Comparison of ENCODE assay signal across 8 mouse cellular contexts in genomic region chr4:21222631-21223030, GRCm38 (mm10).
DNase-seq lines count a peak whose midpoint lies in the region; ATAC-seq and TF ChIP-seq lines count a peak whose summit lies in the region.

No protein-coding gene starts in this region.

- 36% methylated on average over 4 of the region's 4 CpGs for WGBS in intestine, embryonic 14.5 days
- 53% methylated on average over 4 of the region's 4 CpGs for WGBS in midbrain, embryonic 12.5 days
- WGBS in stomach, embryonic 15.5 days: 32% methylated on average over 4 of the region's 4 CpGs

- H3K36me3 ChIP-seq in intestine, embryonic 14.5 days (ENCODE audit: control insufficient read depth, insufficient read depth, low read length): no peaks in the 10 kb centered on the region
- H3K36me3 ChIP-seq in midbrain, embryonic 12.5 days: no peaks in the 10 kb centered on the region
- no peaks in the 10 kb centered on the region for H3K36me3 ChIP-seq in stomach, embryonic 15.5 days

- no peak for ATAC-seq in cerebellum, adult (ENCODE audit: insufficient number of reproducible peaks, low FRiP score, low TSS enrichment)
- peak; percentile 70 for ATAC-seq in intestine, embryonic 14.5 days (replicated peaks; ENCODE audit: low FRiP score, low TSS enrichment, low read depth)
- peak; percentile 82 for ATAC-seq in midbrain, embryonic 12.5 days (ENCODE audit: low FRiP score, low read depth)
- ATAC-seq in stomach, embryonic 15.5 days (ENCODE audit: insufficient read depth, low FRiP score, low read depth): 0 out of 2 replicates have a peak, but pooled peaks have one; percentile 47

- H3K9ac ChIP-seq in intestine, embryonic 14.5 days (ENCODE audit: low read length): no peak overlapping the region
- no peak overlapping the region for H3K9ac ChIP-seq in midbrain, embryonic 12.5 days (replicated peaks)
- H3K9ac ChIP-seq in stomach, embryonic 15.5 days: no peak overlapping the region

- no peak overlapping the region for H3K27ac ChIP-seq in embryonic fibroblast, embryonic 13.5 days (ENCODE audit: insufficient read depth, low read length)
- no peak overlapping the region for H3K27ac ChIP-seq in intestine, embryonic 14.5 days (ENCODE audit: low read depth)
- H3K27ac ChIP-seq in left cerebral cortex, adult 2 months: no peak overlapping the region
- H3K27ac ChIP-seq in midbrain, embryonic 12.5 days (replicated peaks): no peak overlapping the region
- H3K27ac ChIP-seq in stomach, embryonic 15.5 days: no peak overlapping the region

- intact Hi-C loops in left cerebral cortex, adult 2 months (cut with DNase I): loop anchor here (5.0 kb wide), 1 partner anchor 1100 kb away; no protein-coding TSS in a partner anchor

- no peaks in the 10 kb centered on the region for H3K9me3 ChIP-seq in intestine, embryonic 14.5 days (ENCODE audit: control insufficient read depth, low read length)
- H3K9me3 ChIP-seq in midbrain, embryonic 12.5 days: no peaks in the 10 kb centered on the region
- H3K9me3 ChIP-seq in stomach, embryonic 15.5 days: no peaks in the 10 kb centered on the region

- H3K4me3 ChIP-seq in embryonic fibroblast, embryonic 13.5 days (ENCODE audit: insufficient read depth, low read length): no peak overlapping the region
- no peak overlapping the region for H3K4me3 ChIP-seq in intestine, embryonic 14.5 days (ENCODE audit: low read depth, low read length)
- no peak overlapping the region for H3K4me3 ChIP-seq in left cerebral cortex, adult 2 months
- H3K4me3 ChIP-seq in midbrain, embryonic 12.5 days: no peak overlapping the region
- H3K4me3 ChIP-seq in stomach, embryonic 15.5 days (replicated peaks): no peak overlapping the region

- no peaks in the 10 kb centered on the region for H3K4me1 ChIP-seq in embryonic fibroblast, embryonic 13.5 days (ENCODE audit: control insufficient read depth, insufficient read depth, low read length)
- no peaks in the 10 kb centered on the region for H3K4me1 ChIP-seq in intestine, embryonic 14.5 days (replicated peaks; ENCODE audit: control insufficient read depth, insufficient read depth, low read length)
- H3K4me1 ChIP-seq in midbrain, embryonic 12.5 days: no peaks in the 10 kb centered on the region
- no peaks in the 10 kb centered on the region for H3K4me1 ChIP-seq in stomach, embryonic 15.5 days

- peak; percentile 42; the same call in 1 of the 2 replicates for TF ChIP-seq CTCF in embryonic fibroblast, embryonic 13.5 days (IDR thresholded peaks at IDR 0.05; ENCODE audit: borderline replicate concordance, insufficient read depth, low read length)
- TF ChIP-seq CTCF in left cerebral cortex, adult 2 months (IDR thresholded peaks at IDR 0.05): peak; percentile 69

- no peaks in the 10 kb centered on the region for H3K27me3 ChIP-seq in intestine, embryonic 14.5 days (replicated peaks; ENCODE audit: control insufficient read depth, insufficient read depth, low read length)
- H3K27me3 ChIP-seq in midbrain, embryonic 12.5 days: no peaks in the 10 kb centered on the region
- H3K27me3 ChIP-seq in stomach, embryonic 15.5 days (replicated peaks): no peaks in the 10 kb centered on the region

- peak; percentile 0 for DNase-seq in cerebellum, adult 11 months
- peak; percentile 1 to 17 for DNase-seq in adrenal gland, adult 18-20 months (ENCODE audit: low spot score in 2 of 2)
- DNase-seq in intestine, embryonic 14.5 days (ENCODE audit: low spot score): peak; percentile 59
- DNase-seq in left cerebral cortex, adult 2 months (ENCODE audit: extremely low spot score in 1 of 2, low spot score in 2 of 2): peak; percentile 26 to 38

- TF ChIP-seq POLR2A in embryonic fibroblast, embryonic 13.5 days (IDR thresholded peaks at IDR 0.05; ENCODE audit: low read depth, low read length): no peak

- no peak overlapping the region for H3K4me2 ChIP-seq in intestine, embryonic 14.5 days (ENCODE audit: low read length)
- no peak overlapping the region for H3K4me2 ChIP-seq in midbrain, embryonic 12.5 days (replicated peaks)
- H3K4me2 ChIP-seq in stomach, embryonic 15.5 days: no peak overlapping the region

Comparison
In these comparisons a context has a peak if more than half of its experiments do, and no peak if none do; other contexts are left out.
1. DNase-seq: peak in every context shown above with its lines; median percentile 59 in intestine, embryonic 14.5 days; 32 in left cerebral cortex, adult 2 months; 9 in adrenal gland, adult 18-20 months; 0 in cerebellum, adult 11 months.